Mouse (Mus musculus) stomach, embryonic 14.5 days (tissue): ENCODE data around the gene Cobll1. TPM values are rescaled to one million over a fixed set of nuclear protein-coding genes. Genes with fewer than 3 reads are reported as not detected.

Source experiments
- ATAC-seq: fragments of 200-750 bp; cut with Nextera tagmentation; 2 replicates; pipeline ENCODE4 v1.8.0; 2017; ENCODE audit warnings: low read depth, moderate TSS enrichment; ENCODE audit not compliant: insufficient number of reproducible peaks, insufficient read depth, low FRiP score
- H3K27ac ChIP-seq: fragments of 300-500 bp; sonication (generic); 2 replicates; pipeline ENCODE4 v1.5.1; 2014; ENCODE audit warnings: mild to moderate bottlenecking, low read length, moderate library complexity, mixed read lengths
- H3K27me3 ChIP-seq: fragments of 300-500 bp; sonication (generic); 2 replicates; pipeline ENCODE4 v1.6.1; 2014; ENCODE audit warnings: low read length, control low read depth, mixed read lengths; ENCODE audit not compliant: control insufficient read depth, insufficient read depth
- H3K36me3 ChIP-seq: fragments of 300-500 bp; sonication (generic); 2 replicates; pipeline ENCODE4 v1.6.1; 2014; ENCODE audit warnings: mild to moderate bottlenecking, control low read depth, low read length, moderate library complexity, mixed read lengths; ENCODE audit not compliant: control insufficient read depth, insufficient read depth
- H3K4me1 ChIP-seq: fragments of 300-500 bp; sonication (generic); 2 replicates; pipeline ENCODE4 v1.6.1; 2014; ENCODE audit warnings: low read length, control low read depth, mixed read lengths; ENCODE audit not compliant: control insufficient read depth, insufficient read depth
- H3K4me2 ChIP-seq: fragments of 300-500 bp; sonication (generic); replicated peaks from 2 replicates; pipeline ENCODE4 v1.6.1; 2014; ENCODE audit warnings: low read depth, low read length, control low read depth
- H3K4me3 ChIP-seq: fragments of 300-500 bp; sonication (generic); 2 replicates; pipeline ENCODE4 v1.5.1; 2014; ENCODE audit warnings: low read depth, low read length, control low read depth
- H3K9ac ChIP-seq: fragments of 300-500 bp; sonication (generic); replicated peaks from 2 replicates; pipeline ENCODE4 v1.6.1; 2014; ENCODE audit warnings: low read depth, mild to moderate bottlenecking, control low read depth, low read length, moderate library complexity, mixed read lengths
- H3K9me3 ChIP-seq: fragments of 300-500 bp; sonication (generic); 2 replicates; pipeline ENCODE4 v1.6.1; 2016; ENCODE audit warnings: low read depth, low read length, control low read depth; ENCODE audit not compliant: control insufficient read depth
- WGBS: fragments of 180-500 bp; shearing (Covaris S2); extraction: QIAGEN DNeasy Blood & Tissue Kit; methylation state at CpG from one replicate; pipeline ENCODE4 v1.1.7; 2014; 5-methylcytosine and 5-hydroxymethylcytosine counted together
- polyA plus RNA-seq: library from polyadenylated mRNA; unstranded; fragments of >200 nt; fragmentation: Nextera tagmentation; extraction: Ambion mirVana; gene quantifications from 2 replicates; pipeline ENCODE4 v1.2.1, GENCODE M21; 2014

The Cobll1 gene
- 17.2 and 17.4 TPM in 2 replicates for polyA plus RNA-seq

DNA sequence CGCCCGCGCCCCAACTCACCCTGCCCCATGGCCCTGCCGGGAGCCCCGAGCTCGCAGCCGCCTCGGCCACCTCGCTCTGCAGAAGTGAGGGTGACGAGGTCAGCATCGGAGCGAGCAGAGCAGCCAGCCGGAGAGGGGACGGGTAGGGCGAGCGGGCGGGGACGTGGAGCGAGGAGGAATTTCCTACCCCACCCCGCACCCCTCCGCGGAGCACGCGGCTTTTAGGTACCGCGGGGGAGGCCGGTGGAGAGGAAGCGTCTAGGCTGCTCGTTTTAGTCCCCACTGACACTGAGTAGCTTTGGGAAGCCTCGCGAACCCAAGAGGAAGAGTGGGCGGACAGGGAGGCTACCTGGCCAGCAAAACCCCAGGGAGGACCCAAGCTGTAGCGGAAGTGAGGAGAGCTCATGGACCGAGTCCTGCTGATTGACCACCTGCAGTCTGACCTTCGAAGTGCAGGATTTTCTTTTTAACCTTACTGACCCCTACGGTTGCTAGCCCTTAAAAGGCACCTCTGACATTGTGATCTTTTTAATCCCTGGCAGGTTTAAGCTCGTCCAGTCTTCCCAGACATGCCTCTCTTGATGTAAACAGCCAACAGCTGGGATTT lies at the start of gene Cobll1:
Cobll1 (minus strand) TSS at position 440 of the 607 bp plus-strand sequence.
- WGBS, result under 1% methylated on average over 37 of the region's 37 CpGs
- peak within 1 kb of the TSS; percentile 81 for H3K9ac ChIP-seq
- H3K36me3 ChIP-seq, result no peaks in the 10 kb centered on the region
- peaks cover 3% of the 10 kb centered on the region; the same call in 1 of the 2 replicates for H3K9me3 ChIP-seq
- no peaks in the 10 kb centered on the region for H3K27me3 ChIP-seq
- peak; percentile 75 for ATAC-seq
- H3K4me2 ChIP-seq, result peak within 1 kb of the TSS; percentile 84
- H3K4me1 ChIP-seq, result peaks cover 8% of the 10 kb centered on the region; the same call in 1 of the 2 replicates
- peak within 1 kb of the TSS; percentile 98 for H3K27ac ChIP-seq
- peak within 1 kb of the TSS; percentile 79 for H3K4me3 ChIP-seq

DNA sequence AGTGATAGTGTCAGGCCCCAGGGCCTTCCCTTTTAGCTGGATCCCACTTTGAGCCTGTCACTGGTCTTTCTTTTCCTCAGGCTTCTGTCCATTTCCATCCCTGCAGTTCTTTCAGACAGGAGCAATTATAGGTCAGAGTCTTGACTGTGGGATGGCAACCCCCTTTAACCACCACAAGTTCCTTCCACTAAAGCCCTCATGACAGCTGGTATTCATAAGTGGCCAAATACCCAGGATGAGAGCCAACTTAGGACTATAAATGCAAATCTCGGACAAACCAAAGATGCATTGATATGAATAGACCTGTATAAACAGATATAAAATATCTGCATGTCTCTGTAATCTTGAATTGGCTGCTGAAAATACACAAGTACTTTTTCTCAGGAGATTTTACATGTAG lies 49.5 kb upstream of the Cobll1 start:
- Histone ChIP-seq H3K4me2 (no peak overlapping the region), H3K36me3 (no peaks in the 10 kb centered on the region), H3K27me3 (no peaks in the 10 kb centered on the region), H3K4me1 (0 out of 2 replicates have a peak, but pooled peaks cover 2% of the 10 kb centered on the region), H3K9me3 (no peaks in the 10 kb centered on the region), H3K9ac (no peak overlapping the region), H3K4me3 (no peak overlapping the region), H3K27ac (no peak overlapping the region)
- 73% methylated on average over 1 of the region's 1 CpGs for WGBS
- ATAC-seq, result no peak

DNA sequence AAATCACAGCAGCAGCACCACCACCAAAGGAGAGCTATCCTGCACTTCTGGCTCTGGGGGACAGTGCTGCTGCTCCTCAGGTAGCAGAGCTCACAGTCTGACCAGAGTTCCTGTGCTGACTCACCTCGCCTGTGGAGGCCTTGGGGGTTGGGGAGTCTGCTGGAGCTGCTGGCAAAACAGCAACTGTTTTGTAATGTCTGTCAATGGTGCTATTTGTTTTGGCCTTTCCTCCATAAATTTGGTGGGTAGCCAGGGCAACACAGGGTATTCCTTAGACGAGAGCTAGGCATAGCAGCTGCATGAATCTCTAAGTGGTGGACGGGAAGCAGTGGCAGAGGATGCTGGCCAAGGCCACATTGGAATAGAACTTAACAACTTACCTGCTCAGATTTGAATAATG lies 46.2 kb upstream of the Cobll1 start:
- no peak for ATAC-seq
- no peak overlapping the region for H3K9ac ChIP-seq
- 54% methylated on average over 3 of the region's 3 CpGs for WGBS

DNA sequence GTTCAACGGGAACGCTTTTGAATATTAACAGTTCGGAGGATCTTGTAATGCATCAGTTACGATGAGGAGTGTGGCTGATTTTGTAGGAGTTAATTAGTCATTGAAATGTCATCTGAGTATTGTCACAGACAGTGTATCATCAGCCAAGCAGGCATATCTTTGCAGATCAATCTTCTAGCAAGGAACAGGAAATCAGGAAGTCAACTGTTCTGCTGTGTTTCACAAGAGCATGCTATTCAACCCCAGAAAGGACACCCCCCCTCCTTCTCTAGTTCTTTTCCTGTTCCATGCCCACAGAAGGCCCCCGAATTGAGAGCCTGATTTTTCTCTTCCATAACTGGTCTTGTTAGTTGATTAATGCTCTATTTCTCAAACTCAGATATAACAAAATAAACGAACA lies 43.8 kb upstream of the Cobll1 start:
- WGBS, result 82% methylated on average over 6 of the region's 6 CpGs
- Histone ChIP-seq H3K4me2 (no peak overlapping the region), H3K27me3 (no peaks in the 10 kb centered on the region), H3K4me1 (peaks cover 6% of the 10 kb centered on the region; the same call in 1 of the 2 replicates), H3K9ac (no peak overlapping the region), H3K36me3 (no peaks in the 10 kb centered on the region), H3K27ac (no peak overlapping the region), H3K4me3 (no peak overlapping the region), H3K9me3 (no peaks in the 10 kb centered on the region)
- no peak for ATAC-seq

More for the DNA sequence above, 46.2 kb upstream of the Cobll1 start:
- no peak overlapping the region for H3K4me3 ChIP-seq
- no peaks in the 10 kb centered on the region for H3K9me3 ChIP-seq
- H3K36me3 ChIP-seq, result no peaks in the 10 kb centered on the region
- H3K4me2 ChIP-seq, result no peak overlapping the region
- no peaks in the 10 kb centered on the region for H3K27me3 ChIP-seq
- no peak overlapping the region for H3K27ac ChIP-seq
- 0 out of 2 replicates have a peak, but pooled peaks cover 2% of the 10 kb centered on the region for H3K4me1 ChIP-seq

DNA sequence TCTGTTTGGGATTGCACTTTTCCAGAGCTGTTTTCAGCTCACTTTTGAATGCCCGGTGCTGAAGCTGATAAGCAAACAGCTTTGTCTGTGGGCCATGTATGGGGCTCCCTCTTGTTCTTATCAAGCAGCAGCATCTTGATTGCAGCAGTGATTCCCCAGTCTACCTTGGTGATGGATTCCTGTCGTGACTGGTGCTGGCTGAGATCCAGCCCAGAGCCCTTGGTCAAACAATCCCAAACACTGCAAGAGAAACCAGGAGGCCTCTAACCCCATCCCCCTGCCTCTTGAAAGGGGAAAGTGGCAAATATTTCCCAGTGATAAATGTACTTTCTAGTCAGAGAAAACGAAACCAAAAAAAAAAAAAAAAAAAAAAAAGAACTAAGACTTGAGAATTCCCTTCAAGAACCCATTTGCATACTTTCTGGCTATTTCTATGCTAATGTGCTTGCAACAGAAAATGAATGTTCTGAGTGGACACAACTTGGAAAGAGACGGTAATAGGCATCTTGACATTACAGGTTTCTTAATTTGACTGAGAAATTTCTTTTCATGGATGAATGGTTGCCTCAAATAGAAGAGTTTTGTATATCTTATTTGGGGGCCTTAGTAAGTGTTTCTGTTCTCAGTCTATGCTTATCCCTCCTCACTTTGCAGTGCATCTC lies 40.0 kb upstream of the Cobll1 start:
- no peak overlapping the region for H3K27ac ChIP-seq
- peaks cover 4% of the 10 kb centered on the region; the same call in 1 of the 2 replicates for H3K4me1 ChIP-seq
- H3K4me2 ChIP-seq, result 0 out of 2 replicates have a peak overlapping the region, but pooled peaks have one; percentile 2
- H3K9me3 ChIP-seq, result no peaks in the 10 kb centered on the region
- no peak overlapping the region for H3K4me3 ChIP-seq
- no peaks in the 10 kb centered on the region for H3K36me3 ChIP-seq
- H3K9ac ChIP-seq, result no peak overlapping the region
- ATAC-seq, result 0 out of 2 replicates have a peak, but pooled peaks have one; percentile 28
- H3K27me3 ChIP-seq, result no peaks in the 10 kb centered on the region
- 12% methylated on average over 4 of the region's 4 CpGs for WGBS

DNA sequence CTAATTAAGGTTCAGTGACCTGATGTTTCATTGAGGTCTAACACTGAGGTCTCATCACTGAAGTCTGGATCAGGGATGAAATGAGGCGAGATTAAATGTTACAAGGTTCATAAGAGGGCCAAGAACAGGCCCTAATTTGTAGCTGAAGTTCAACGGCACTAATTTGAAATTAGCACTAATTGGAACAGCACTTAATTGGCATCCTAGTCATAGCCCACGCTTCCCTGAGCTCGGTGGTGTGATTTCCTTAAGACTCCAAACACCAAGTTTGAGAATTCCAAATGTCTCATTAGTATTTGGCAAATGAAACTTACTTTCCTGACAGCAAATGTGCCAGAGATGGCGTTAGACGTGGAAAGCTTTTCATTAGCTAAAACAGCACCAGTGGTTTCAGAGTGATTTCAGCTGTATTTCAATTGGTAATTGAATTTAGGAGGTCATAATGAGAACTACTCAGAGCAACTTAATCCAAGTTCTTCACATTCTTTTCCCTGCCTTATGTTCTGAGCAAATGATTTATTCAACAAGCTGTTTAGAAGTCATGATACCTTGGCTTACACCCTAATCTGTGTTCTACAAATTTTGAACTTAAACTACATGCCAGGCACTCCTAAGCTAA lies 36.3 kb upstream of the Cobll1 start:
- no peak for ATAC-seq
- Histone ChIP-seq H3K4me1 (peaks cover 4% of the 10 kb centered on the region; the same call in 1 of the 2 replicates), H3K27ac (no peak overlapping the region), H3K4me2 (no peak overlapping the region), H3K9me3 (no peaks in the 10 kb centered on the region), H3K36me3 (no peaks in the 10 kb centered on the region), H3K4me3 (no peak overlapping the region), H3K27me3 (no peaks in the 10 kb centered on the region), H3K9ac (no peak overlapping the region)
- 72% methylated on average over 6 of the region's 6 CpGs for WGBS

DNA sequence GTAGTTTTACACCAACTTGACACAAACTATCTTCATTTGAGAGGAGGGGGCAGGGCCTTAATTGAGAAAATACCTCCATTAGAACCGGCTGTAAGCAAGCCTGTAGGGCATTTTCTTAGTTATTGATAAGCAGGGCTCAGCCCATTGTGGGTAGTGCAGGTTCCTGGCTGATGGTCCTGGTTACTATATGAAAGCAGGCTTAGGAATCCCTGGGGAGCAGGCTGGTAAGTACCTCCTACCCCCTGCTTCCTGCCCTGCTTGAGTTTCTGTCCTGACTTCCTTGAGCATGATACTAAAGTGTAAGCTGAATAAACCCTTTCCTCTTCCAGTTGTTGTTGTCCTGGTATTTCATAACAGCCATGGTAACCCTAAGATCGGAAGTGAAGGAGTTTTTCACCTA lies 34.7 kb upstream of the Cobll1 start:
- 64% methylated on average over 2 of the region's 2 CpGs for WGBS
- Histone ChIP-seq H3K4me3 (no peak overlapping the region), H3K4me2 (no peak overlapping the region), H3K27ac (no peak overlapping the region), H3K4me1 (peaks cover 1% of the 10 kb centered on the region; the same call in 1 of the 2 replicates), H3K36me3 (no peaks in the 10 kb centered on the region), H3K9me3 (no peaks in the 10 kb centered on the region), H3K9ac (no peak overlapping the region), H3K27me3 (no peaks in the 10 kb centered on the region)
- no peak for ATAC-seq

DNA sequence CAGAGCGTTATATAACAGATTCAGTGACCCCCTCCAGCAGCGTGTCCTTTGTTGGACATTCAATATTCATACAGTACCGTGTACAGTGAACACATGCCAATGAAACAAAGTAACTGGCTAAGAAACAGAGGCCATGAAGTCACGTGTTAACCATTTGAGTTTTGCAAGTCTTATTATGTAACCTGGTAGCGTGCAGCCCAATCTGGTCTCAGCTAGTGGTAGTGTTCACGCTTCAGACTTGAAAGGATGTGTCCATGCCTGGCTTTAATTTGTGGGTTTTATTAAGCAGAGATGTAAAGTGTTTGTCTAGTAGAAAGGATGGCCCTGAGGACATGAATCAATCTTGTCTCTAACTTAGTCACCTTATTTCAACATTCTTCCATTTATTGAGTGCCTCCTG lies 29.5 kb upstream of the Cobll1 start:
- 93% methylated on average over 6 of the region's 6 CpGs for WGBS
- no peak for ATAC-seq
- H3K4me2 ChIP-seq, result no peak overlapping the region
- no peaks in the 10 kb centered on the region for H3K36me3 ChIP-seq
- H3K9me3 ChIP-seq, result no peaks in the 10 kb centered on the region
- no peak overlapping the region for H3K9ac ChIP-seq
- no peaks in the 10 kb centered on the region for H3K4me1 ChIP-seq
- no peak overlapping the region for H3K27ac ChIP-seq
- no peak overlapping the region for H3K4me3 ChIP-seq
- H3K27me3 ChIP-seq, result no peaks in the 10 kb centered on the region
